Mouse (Mus musculus) heart, embryonic 13.5 days (tissue): ENCODE measurements around the gene Lamc1. TPM values are rescaled to one million over a fixed set of nuclear protein-coding genes. Genes with fewer than 3 reads are reported as not detected.

ENCODE experiments used
- polyA plus RNA-seq: library from polyadenylated mRNA; unstranded; fragments of >200 nt; fragmentation: Nextera tagmentation; extraction: Ambion mirVana; gene quantifications from 2 replicates; pipeline ENCODE4 v1.2.1, GENCODE M21; 2015

The Lamc1 gene
- polyA plus RNA-seq, 1 experiment from 2014 or later = 78.2 TPM

Other genes starting within 250 kb of the Lamc1 start
- gene Lamc2, start 146.3 kb downstream of the Lamc1 start, polyA plus RNA-seq = 10.0 and 10.4 TPM in 2 replicates
- gene Shcbp1l, start 92.4 kb upstream of the Lamc1 start, polyA plus RNA-seq = 0.31 and 0.33 TPM in 2 replicates
- 21.5 and 22.0 TPM in 2 replicates for gene Dhx9, start 154.9 kb upstream of the Lamc1 start, polyA plus RNA-seq
- gene Npl, start 217.3 kb upstream of the Lamc1 start, polyA plus RNA-seq = 5.9 and 6.8 TPM in 2 replicates